Comparison of ENCODE assay signal across 8 mouse cellular contexts in the genomic region with DNA sequence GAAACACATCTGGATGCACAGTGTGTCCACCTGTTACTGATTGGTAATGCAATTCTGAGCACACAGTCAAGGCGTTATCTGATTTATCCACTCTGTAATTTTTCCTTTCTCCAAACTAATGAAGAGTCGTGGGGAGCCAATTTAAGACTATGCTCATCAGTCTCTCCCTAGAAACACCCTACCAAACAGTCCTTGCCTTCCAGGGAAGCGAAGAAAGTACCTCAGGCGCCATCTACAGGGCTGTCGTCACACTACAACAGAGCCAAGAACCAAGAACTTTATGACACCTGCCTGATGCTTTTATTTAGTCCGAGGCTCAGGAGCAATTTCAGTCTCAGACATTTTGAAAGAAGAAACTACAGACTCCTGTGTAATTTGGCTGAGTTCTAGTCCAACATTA. TPM values are rescaled to one million over a fixed set of nuclear protein-coding genes. Genes with fewer than 3 reads are reported as not detected.
DNase-seq lines count a peak whose midpoint lies in the region; ATAC-seq and TF ChIP-seq lines count a peak whose summit lies in the region.

No protein-coding gene starts in this region.

- peak; percentile 32 for DNase-seq in adrenal gland, adult 2 months
- no peak for DNase-seq in adrenal gland, adult 8-10 months
- peak; percentile 42 for DNase-seq in urinary bladder, postnatal 25 days (ENCODE audit: low spot score)
- DNase-seq in urinary bladder, adult 18-20 months (ENCODE audit: low spot score in 2 of 2): no peak
- DNase-seq in forebrain, embryonic 10.5 days (ENCODE audit: extremely low spot score, low spot score): peak; percentile 56
- peak; percentile 55 for DNase-seq in kidney, postnatal 0 days (ENCODE audit: low spot score)
- DNase-seq in lung, postnatal 14 days: peak; percentile 56
- DNase-seq in right cerebral cortex, postnatal 36 days (ENCODE audit: low spot score in 2 of 2): peak; percentile 37 to 41

- H3K27me3 ChIP-seq in forebrain, embryonic 10.5 days (ENCODE audit: poor library complexity, severe bottlenecking): peaks cover 11% of the 10 kb centered on the region
- H3K27me3 ChIP-seq in kidney, postnatal 0 days (ENCODE audit: insufficient read depth, low read length): no peaks in the 10 kb centered on the region

- peaks cover 6% of the 10 kb centered on the region for H3K4me1 ChIP-seq in forebrain, embryonic 10.5 days
- no peaks in the 10 kb centered on the region for H3K4me1 ChIP-seq in kidney, postnatal 0 days (replicated peaks; ENCODE audit: insufficient read depth, low read length)

- H3K27ac ChIP-seq in forebrain, embryonic 10.5 days: no peak overlapping the region
- no peak overlapping the region for H3K27ac ChIP-seq in kidney, postnatal 0 days

- H3K9me3 ChIP-seq in forebrain, embryonic 10.5 days: no peaks in the 10 kb centered on the region
- no peaks in the 10 kb centered on the region for H3K9me3 ChIP-seq in kidney, postnatal 0 days (replicated peaks; ENCODE audit: low read length)

- no peak for ATAC-seq in kidney, postnatal 0 days (replicated peaks; ENCODE audit: low FRiP score, low read depth)

- no peak overlapping the region for H3K4me2 ChIP-seq in kidney, postnatal 0 days (ENCODE audit: low read length)

- no peak overlapping the region for H3K9ac ChIP-seq in kidney, postnatal 0 days (ENCODE audit: low read depth, low read length)

- 9% methylated on average over 6 of the region's 6 CpGs for WGBS in forebrain, embryonic 10.5 days
- WGBS in kidney, postnatal 0 days: 11% methylated on average over 6 of the region's 6 CpGs

- TF ChIP-seq CTCF in kidney, postnatal 0 days (IDR thresholded peaks at IDR 0.05; ENCODE audit: low read depth): peak; percentile 76

- no peaks in the 10 kb centered on the region for H3K36me3 ChIP-seq in forebrain, embryonic 10.5 days (replicated peaks)
- H3K36me3 ChIP-seq in kidney, postnatal 0 days (ENCODE audit: insufficient read depth, low read length): no peaks in the 10 kb centered on the region

- H3K4me3 ChIP-seq in forebrain, embryonic 10.5 days: no peak overlapping the region
- no peak overlapping the region for H3K4me3 ChIP-seq in kidney, postnatal 0 days (replicated peaks; ENCODE audit: low read depth, low read length)

RNA-seq across cellular contexts. Expression of gene Stk33, which starts 6.1 kb away (rescaled TPM):
- total RNA-seq in adrenal gland, adult 2 months (2021): 1 to 10 TPM in 1 of 2 experiments, under 1 TPM in 1; 0.43 to 1.0 TPM
- 0.04 and 0.06 TPM in 2 replicates for polyA plus RNA-seq in adrenal gland, adult 2 months (2012; rRNA removed)
- total RNA-seq in adrenal gland, adult 8-10 months (2022): 1 to 10 TPM in 3 of 4 experiments, under 1 TPM in 1; 0.38 to 2.0 (median 1.4) TPM
- polyA plus RNA-seq in forebrain, embryonic 10.5 days (2016; fragmentation: Nextera tagmentation; extraction: Ambion mirVana): 4.8 and 5.7 TPM in 2 replicates
- polyA plus RNA-seq in kidney, postnatal 0 days (2015; fragmentation: Nextera tagmentation; extraction: Ambion mirVana): 0.24 and 0.55 TPM in 2 replicates

Comparison
In these comparisons a context has a peak if more than half of its experiments do, and no peak if none do; other contexts are left out.
1. DNase-seq: peak in adrenal gland, adult 2 months (single experiment), urinary bladder, postnatal 25 days (single experiment), forebrain, embryonic 10.5 days (single experiment), kidney, postnatal 0 days (single experiment), lung, postnatal 14 days (single experiment) and right cerebral cortex, postnatal 36 days (2 of 2); none in adrenal gland, adult 8-10 months (single experiment) and urinary bladder, adult 18-20 months (0 of 2).